In genomic region chr13:103114274-103114673, GRCm38 (mm10) we compare ENCODE assay signal across 7 mouse cellular contexts.
DNase-seq lines count a peak whose midpoint lies in the region; ATAC-seq and TF ChIP-seq lines count a peak whose summit lies in the region.

No protein-coding gene starts in this region.

- no peak overlapping the region for H3K4me2 ChIP-seq in hindbrain, embryonic 16.5 days (ENCODE audit: low read length)

- no peak overlapping the region; the same call in 1 of the 2 replicates for H3K9ac ChIP-seq in hindbrain, embryonic 16.5 days (ENCODE audit: low read depth, low read length)

- in situ Hi-C loops in Patski (cut with MboI; ENCODE audit: low pct_unique_long_range_greater_than_20kb), result loop anchor here (5.0 to 10.0 kb wide), 2 partner anchors 209 to 432 kb away; no protein-coding TSS in a partner anchor

- CTCF ChIA-PET in Patski (lab: Charles Lee), result interaction anchor here (1.3 kb wide), 1 partner anchor 22 kb away, joined by 3 read pairs; no protein-coding TSS in a partner anchor

- intact Hi-C loops in gastrocnemius, adult 2 months (cut with DNase I), result loop anchor here (5.0 kb wide), 3 partner anchors 207 to 437 kb away; no protein-coding TSS in a partner anchor
- intact Hi-C loops in left cerebral cortex, postnatal 14 days (cut with DNase I), result no loop called here

- no peak overlapping the region for H3K4me3 ChIP-seq in gastrocnemius, adult 2 months
- H3K4me3 ChIP-seq in hindbrain, embryonic 16.5 days (ENCODE audit: low read length), result no peak overlapping the region

- H3K27me3 ChIP-seq in Patski, result no peaks in the 10 kb centered on the region
- no peaks in the 10 kb centered on the region for H3K27me3 ChIP-seq in hindbrain, embryonic 16.5 days (replicated peaks; ENCODE audit: control insufficient read depth, insufficient read depth, low read length)

- peaks cover 5% of the 10 kb centered on the region; the same call in 1 of the 2 replicates for H3K4me1 ChIP-seq in hindbrain, embryonic 16.5 days (ENCODE audit: control insufficient read depth, insufficient read depth, low read depth, low read length)

- WGBS in hindbrain, embryonic 16.5 days, result 22% methylated on average over 5 of the region's 5 CpGs

- no peaks in the 10 kb centered on the region for H3K36me3 ChIP-seq in hindbrain, embryonic 16.5 days (ENCODE audit: control insufficient read depth, insufficient read depth, low read length)

- no peak for DNase-seq in Patski (ENCODE audit: low read depth, low spot score)
- DNase-seq in cerebellum, adult 11 months, result peak; percentile 37
- DNase-seq in gastrocnemius, adult 2 months, result peak; percentile 79
- DNase-seq in left cerebral cortex, postnatal 14 days (ENCODE audit: low spot score in 2 of 2), result peak; percentile 66 to 76
- peak; percentile 55 for DNase-seq in right cerebral cortex, postnatal 14 days
- DNase-seq in urinary bladder, postnatal 14 days (ENCODE audit: low spot score), result no peak

- ATAC-seq in Patski, result peak; percentile 17
- ATAC-seq in hindbrain, embryonic 16.5 days, result peak; percentile 87

- POLR2A ChIA-PET in Patski (lab: Charles Lee), result interaction anchor here (0.6 kb wide), 1 partner anchor 383 kb away, joined by 3 read pairs; no protein-coding TSS in a partner anchor

- no peak overlapping the region for H3K27ac ChIP-seq in gastrocnemius, adult 2 months
- peak overlapping the region; percentile 9; the same call in 1 of the 2 replicates for H3K27ac ChIP-seq in hindbrain, embryonic 16.5 days (ENCODE audit: low read depth, low read length)

- H3K9me3 ChIP-seq in hindbrain, embryonic 16.5 days (ENCODE audit: control insufficient read depth, low read length), result no peaks in the 10 kb centered on the region

- TF ChIP-seq CTCF in Patski (IDR thresholded peaks at IDR 0.05), result peak; percentile 28
- 0 out of 2 replicates have a peak, but pooled peaks have one; percentile 6 for TF ChIP-seq CTCF in gastrocnemius, adult 2 months (IDR thresholded peaks at IDR 0.05)

Comparison
In these comparisons a context has a peak if more than half of its experiments do, and no peak if none do; other contexts are left out.
1. DNase-seq: peak in cerebellum, adult 11 months (single experiment), gastrocnemius, adult 2 months (single experiment), left cerebral cortex, postnatal 14 days (2 of 2) and right cerebral cortex, postnatal 14 days (single experiment); none in Patski (single experiment) and urinary bladder, postnatal 14 days (single experiment).